Mouse (Mus musculus): ENCODE results near the gene Gpbar1.
A peak's percentile ranks its signal among the peaks of the same experiment; 100 is the strongest.

Gene Gpbar1

GRCm38 (mm10) chr1:74278538-74278937 is at the start of gene Gpbar1:
TSS of gene Gpbar1 (plus strand) at chr1:74278550.
- no peak for DNase-seq (ENCODE audit: low spot score)

- no peak for DNase-seq (ENCODE audit: low spot score)
These were observed 48.4 kb upstream of the Gpbar1 start for GRCm38 (mm10) chr1:74229942-74230341.

GRCm38 (mm10) chr1:74230992-74231391 is 47.4 kb upstream of the Gpbar1 start:
- no peak for DNase-seq (ENCODE audit: low spot score)

GRCm38 (mm10) chr1:74235938-74236589 is 42.3 kb upstream of the Gpbar1 start, which contains the start of gene Arpc2:
TSS of gene Arpc2 (plus strand) at chr1:74236084.
- DNase-seq (ENCODE audit: low spot score) = peak; percentile 98

- no peak for DNase-seq (ENCODE audit: low spot score)
These were observed 41.6 kb upstream of the Gpbar1 start for GRCm38 (mm10) chr1:74236590-74237317.

- no peak for DNase-seq (ENCODE audit: low spot score)
These were observed 40.7 kb upstream of the Gpbar1 start for GRCm38 (mm10) chr1:74237671-74238070.

- DNase-seq (ENCODE audit: low spot score) = no peak
These were observed 40.2 kb upstream of the Gpbar1 start for GRCm38 (mm10) chr1:74238136-74238535.

- no peak for DNase-seq (ENCODE audit: low spot score)
These were observed 39.2 kb upstream of the Gpbar1 start for GRCm38 (mm10) chr1:74239162-74239561.

- no peak for DNase-seq (ENCODE audit: low spot score)
These were observed 38.7 kb upstream of the Gpbar1 start for GRCm38 (mm10) chr1:74239618-74240017.

GRCm38 (mm10) chr1:74240311-74240710 is 38.0 kb upstream of the Gpbar1 start:
- DNase-seq (ENCODE audit: low spot score) = no peak

GRCm38 (mm10) chr1:74240832-74241231 is 37.5 kb upstream of the Gpbar1 start:
- no peak for DNase-seq (ENCODE audit: low spot score)

GRCm38 (mm10) chr1:74245525-74245924 is 32.8 kb upstream of the Gpbar1 start:
- no peak for DNase-seq (ENCODE audit: low spot score)

- no peak for DNase-seq (ENCODE audit: low spot score)
These were observed 29.6 kb upstream of the Gpbar1 start for GRCm38 (mm10) chr1:74248799-74249198.

- no peak for DNase-seq (ENCODE audit: low spot score)
These were observed 28.9 kb upstream of the Gpbar1 start for GRCm38 (mm10) chr1:74249331-74249980.

GRCm38 (mm10) chr1:74250096-74250495 is 28.3 kb upstream of the Gpbar1 start:
- DNase-seq (ENCODE audit: low spot score) = no peak

GRCm38 (mm10) chr1:74255704-74256345 is 22.5 kb upstream of the Gpbar1 start:
- no peak for DNase-seq (ENCODE audit: low spot score)

- DNase-seq (ENCODE audit: low spot score) = no peak
These were observed 21.6 kb upstream of the Gpbar1 start for GRCm38 (mm10) chr1:74256782-74257181.

GRCm38 (mm10) chr1:74262510-74262909 is 15.8 kb upstream of the Gpbar1 start:
- no peak for DNase-seq (ENCODE audit: low spot score)

GRCm38 (mm10) chr1:74268750-74269149 is 9.6 kb upstream of the Gpbar1 start:
- DNase-seq (ENCODE audit: low spot score) = no peak

GRCm38 (mm10) chr1:74271659-74272058 is 6.7 kb upstream of the Gpbar1 start:
- DNase-seq (ENCODE audit: low spot score) = no peak

GRCm38 (mm10) chr1:74275015-74275414 is 3.3 kb upstream of the Gpbar1 start:
- no peak for DNase-seq (ENCODE audit: low spot score)

GRCm38 (mm10) chr1:74277041-74277440 is 1.3 kb upstream of the Gpbar1 start:
- DNase-seq (ENCODE audit: low spot score) = no peak

Measured in ovary, postnatal 36 days (tissue).